Mouse (Mus musculus) heart, embryonic 14.5 days (tissue): ENCODE results near the gene Atrnl1. TPM values are rescaled to one million over a fixed set of nuclear protein-coding genes. Genes with fewer than 3 reads are reported as not detected.
A peak's percentile ranks its signal among the peaks of the same experiment; 100 is the strongest.

ENCODE experiments used
- ATAC-seq: fragments of 200-750 bp; cut with Nextera tagmentation; 2 replicates; pipeline ENCODE4 v1.8.0; 2017; ENCODE audit warnings: low read depth, moderate TSS enrichment; ENCODE audit not compliant: insufficient number of reproducible peaks, insufficient read depth, low FRiP score
- H3K27ac ChIP-seq, 2 experiments: fragments of 200-500 bp in 1 of 2; fragments of 300-500 bp in 1 of 2; sonication (generic) in 1 of 2; replicated peaks in 1 of 2; 2 replicates each; pipeline ENCODE4 v1.5.1; 2012 to 2014; ENCODE audit warnings: low read depth in 2 of 2, low read length in 2 of 2, control low read depth in 1 of 2, mild to moderate bottlenecking in 1 of 2, mixed read lengths in 1 of 2; ENCODE audit not compliant: control insufficient read depth in 1 of 2, insufficient read depth in 1 of 2
- H3K27me3 ChIP-seq: fragments of 300-500 bp; sonication (generic); 2 replicates; pipeline ENCODE4 v1.6.1; 2014; ENCODE audit warnings: mild to moderate bottlenecking, low read length, control low read depth; ENCODE audit not compliant: control insufficient read depth, insufficient read depth
- H3K36me3 ChIP-seq: fragments of 300-500 bp; sonication (generic); 2 replicates; pipeline ENCODE4 v1.6.1; 2014; ENCODE audit warnings: mild to moderate bottlenecking, control low read depth, low read length, mixed read lengths; ENCODE audit not compliant: control insufficient read depth, insufficient read depth
- H3K4me1 ChIP-seq, 2 experiments: fragments of 200-500 bp in 1 of 2; fragments of 300-500 bp in 1 of 2; sonication (generic) in 1 of 2; 2 replicates each; pipeline ENCODE4 v1.6.1; 2012 to 2014; ENCODE audit warnings: low read length in 2 of 2, control low read depth in 1 of 2, mixed read lengths in 1 of 2; ENCODE audit not compliant: control insufficient read depth in 2 of 2, insufficient read depth in 2 of 2
- H3K4me2 ChIP-seq: fragments of 300-500 bp; sonication (generic); 2 replicates; pipeline ENCODE4 v1.6.1; 2014; ENCODE audit warnings: mild to moderate bottlenecking, low read length
- H3K4me3 ChIP-seq, 2 experiments: fragments of 200-500 bp in 1 of 2; fragments of 300-500 bp in 1 of 2; sonication (generic) in 1 of 2; 2 replicates each; pipeline ENCODE4 v1.5.1; 2012 to 2014; ENCODE audit warnings: low read length in 2 of 2, mild to moderate bottlenecking in 2 of 2, control low read depth in 1 of 2, low read depth in 1 of 2, moderate library complexity in 1 of 2; ENCODE audit not compliant: control insufficient read depth in 1 of 2, insufficient read depth in 1 of 2
- H3K9ac ChIP-seq: fragments of 300-500 bp; sonication (generic); 2 replicates; pipeline ENCODE4 v1.6.1; 2014; ENCODE audit warnings: mild to moderate bottlenecking, low read length
- H3K9me3 ChIP-seq: fragments of 300-500 bp; sonication (generic); 2 replicates; pipeline ENCODE4 v1.6.1; 2016; ENCODE audit warnings: low read length, control low read depth; ENCODE audit not compliant: control insufficient read depth
- WGBS: fragments of 180-500 bp; shearing (Covaris S2); extraction: QIAGEN DNeasy Blood & Tissue Kit; methylation state at CpG from one replicate; pipeline ENCODE4 v1.1.7; 2014; 5-methylcytosine and 5-hydroxymethylcytosine counted together
- polyA plus RNA-seq: library from polyadenylated mRNA; unstranded; fragments of >200 nt; fragmentation: Nextera tagmentation; extraction: Ambion mirVana; gene quantifications from 2 replicates; pipeline ENCODE4 v1.2.1, GENCODE M21; 2014

Gene Atrnl1
- polyA plus RNA-seq, 1 experiment from 2014 or later, result 4.2 TPM

DNA sequence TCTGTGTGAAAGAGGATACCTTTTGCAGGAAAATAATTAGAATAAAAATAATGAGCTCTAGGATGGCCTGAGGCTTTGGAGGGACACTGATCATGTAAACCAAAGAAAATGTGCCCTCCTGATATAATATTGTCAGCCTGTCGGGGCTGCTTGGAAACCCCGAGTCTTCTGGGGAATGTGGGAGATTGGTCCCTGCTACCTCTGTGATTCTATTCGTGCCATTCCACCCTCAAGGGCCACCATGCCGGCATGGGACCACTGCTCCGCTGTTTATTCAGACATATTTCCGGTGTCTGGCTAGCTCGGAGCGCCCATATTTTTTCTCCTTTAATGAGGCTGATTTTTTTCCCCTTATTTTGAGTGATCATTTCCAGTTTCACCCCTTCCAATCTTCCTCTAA lies 11.7 kb upstream of the Atrnl1 start:
- Histone ChIP-seq H3K4me1 (peaks cover 5% of the 10 kb centered on the region in 2 experiments; a peak in 3 of 4 replicates), H3K9me3 (no peaks in the 10 kb centered on the region), H3K27me3 (no peaks in the 10 kb centered on the region), H3K9ac (no peak overlapping the region), H3K36me3 (no peaks in the 10 kb centered on the region), H3K4me2 (no peak overlapping the region), H3K27ac (no peak overlapping the region), H3K4me3 (no peak overlapping the region)
- ATAC-seq, result no peak
- WGBS, result 82% methylated on average over 8 of the region's 8 CpGs

DNA sequence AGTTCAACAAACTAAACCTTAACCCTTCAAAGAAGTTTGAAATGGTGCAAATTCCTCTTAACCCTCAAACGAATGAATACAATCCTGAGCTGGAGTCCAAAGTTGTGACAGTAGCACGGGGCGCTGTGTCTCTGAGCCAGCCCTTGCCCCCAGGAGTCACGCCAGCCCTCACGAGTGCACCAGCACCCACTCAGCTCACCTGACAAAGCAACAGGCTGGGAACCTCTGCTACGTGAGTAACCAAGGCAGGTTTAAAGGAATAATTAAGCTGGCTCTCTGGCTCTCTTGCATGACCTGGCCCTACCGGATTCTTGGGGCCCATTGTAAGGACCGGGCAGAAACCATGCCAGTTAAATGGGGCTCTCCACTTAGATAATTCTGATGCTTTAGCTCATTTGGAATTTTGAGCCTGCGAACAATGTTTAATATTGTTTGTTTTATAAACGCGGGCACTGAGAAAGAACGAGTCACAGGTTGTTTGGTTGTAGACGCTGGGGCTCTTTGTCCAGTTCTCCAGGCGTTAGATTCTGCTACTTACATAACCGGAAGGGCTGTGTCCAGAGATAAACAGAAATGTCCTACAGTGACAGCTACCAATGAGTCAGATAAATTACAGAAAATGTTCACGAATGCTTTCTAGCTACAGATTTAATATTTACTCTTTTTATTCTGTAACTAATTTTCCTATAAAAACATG lies 10.5 kb upstream of the Atrnl1 start:
- ATAC-seq, result no peak
- Histone ChIP-seq H3K4me1 (peaks cover 5% of the 10 kb centered on the region in 2 experiments; a peak in 3 of 4 replicates), H3K27ac (no peak overlapping the region), H3K4me3 (no peak overlapping the region), H3K9ac (no peak overlapping the region), H3K4me2 (no peak overlapping the region), H3K9me3 (0 out of 2 replicates have a peak, but pooled peaks cover 5% of the 10 kb centered on the region), H3K36me3 (no peaks in the 10 kb centered on the region), H3K27me3 (no peaks in the 10 kb centered on the region)
- WGBS, result 64% methylated on average over 16 of the region's 16 CpGs

DNA sequence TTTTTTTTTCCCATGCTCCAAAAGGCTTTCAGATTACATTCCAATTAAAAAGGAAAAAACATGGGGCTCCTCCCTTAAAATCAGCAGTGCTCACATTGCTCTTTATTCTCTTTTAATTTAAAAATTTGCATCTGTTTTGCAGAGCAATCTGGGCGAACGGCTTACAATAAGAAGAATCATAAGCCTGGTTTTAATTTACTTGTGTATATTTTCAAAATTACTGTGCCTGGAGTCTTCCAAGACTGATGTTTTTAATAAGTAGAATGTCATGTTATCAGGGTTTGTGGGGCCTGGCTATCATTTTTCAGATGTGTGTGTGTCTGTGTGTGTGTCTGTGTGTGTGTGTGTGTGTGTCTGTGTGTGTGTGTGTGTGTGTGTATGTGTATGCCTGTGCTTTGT lies 9.9 kb upstream of the Atrnl1 start:
- WGBS, result 90% methylated on average over 2 of the region's 2 CpGs

DNA sequence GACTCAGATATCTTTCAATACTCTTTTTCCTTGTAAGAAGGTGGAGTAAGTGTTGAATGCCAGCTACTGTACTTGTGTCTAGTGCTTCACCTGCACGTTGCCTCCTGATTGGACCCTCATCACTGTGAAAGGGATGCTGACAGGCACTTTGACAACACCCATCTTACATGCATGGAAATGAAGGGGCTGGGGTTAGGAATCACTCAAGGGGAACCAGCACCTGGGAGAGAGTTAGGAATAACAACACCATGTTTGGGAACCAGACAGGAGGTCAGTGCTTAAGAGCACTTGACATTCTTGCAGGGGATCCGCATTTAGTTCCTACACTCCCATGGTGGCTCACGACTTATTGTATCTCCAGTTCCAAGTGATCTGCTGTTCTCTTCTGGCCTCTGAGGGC lies 7.2 kb upstream of the Atrnl1 start:
- Histone ChIP-seq H3K36me3 (no peaks in the 10 kb centered on the region), H3K9ac (no peak overlapping the region), H3K27ac (peak overlapping the region; percentile 28 to 37; a peak in 1 of 4 replicates), H3K27me3 (no peaks in the 10 kb centered on the region), H3K4me2 (no peak overlapping the region), H3K4me1 (peaks cover 3 to 5% of the 10 kb centered on the region in 2 experiments; a peak in 3 of 4 replicates), H3K4me3 (no peak overlapping the region), H3K9me3 (0 out of 2 replicates have a peak, but pooled peaks cover 5% of the 10 kb centered on the region)
- 0 out of 2 replicates have a peak, but pooled peaks have one; percentile 21 for ATAC-seq
- WGBS, result 24% methylated on average over 3 of the region's 3 CpGs

More for the DNA sequence above, 9.9 kb upstream of the Atrnl1 start:
- Histone ChIP-seq H3K4me3 (no peak overlapping the region), H3K4me1 (peaks cover 5% of the 10 kb centered on the region in 2 experiments; a peak in 3 of 4 replicates), H3K36me3 (no peaks in the 10 kb centered on the region), H3K27me3 (no peaks in the 10 kb centered on the region), H3K9me3 (0 out of 2 replicates have a peak, but pooled peaks cover 5% of the 10 kb centered on the region), H3K9ac (no peak overlapping the region), H3K4me2 (no peak overlapping the region), H3K27ac (no peak overlapping the region)
- ATAC-seq, result no peak

DNA sequence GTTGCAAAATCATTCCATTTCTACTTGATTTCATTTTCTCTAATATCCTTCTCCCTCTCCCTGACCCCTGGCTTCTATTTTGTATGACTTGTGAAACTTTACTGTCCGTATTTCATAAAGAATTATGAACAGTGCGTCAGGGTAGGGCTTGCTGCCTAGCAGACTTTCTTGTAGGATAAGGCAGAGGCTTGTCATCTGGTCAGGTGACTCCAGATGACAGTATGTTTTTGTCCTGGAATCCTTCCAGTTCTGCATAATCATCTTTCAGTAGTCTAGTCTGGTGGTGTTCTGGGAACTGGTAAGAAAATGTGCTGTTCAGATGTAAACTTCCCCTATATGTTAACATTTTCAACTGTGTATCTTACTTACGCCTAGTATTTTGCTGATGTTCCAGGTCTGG lies 4.9 kb upstream of the Atrnl1 start:
- Histone ChIP-seq H3K4me1 (peaks cover 0 to 5% of the 10 kb centered on the region in 2 experiments; a peak in 2 of 4 replicates), H3K36me3 (no peaks in the 10 kb centered on the region), H3K9me3 (0 out of 2 replicates have a peak, but pooled peaks cover 5% of the 10 kb centered on the region), H3K4me2 (no peak overlapping the region), H3K27ac (no peak overlapping the region), H3K9ac (no peak overlapping the region), H3K4me3 (no peak overlapping the region), H3K27me3 (no peaks in the 10 kb centered on the region)
- ATAC-seq, result no peak
- 87% methylated on average over 3 of the region's 3 CpGs for WGBS

DNA sequence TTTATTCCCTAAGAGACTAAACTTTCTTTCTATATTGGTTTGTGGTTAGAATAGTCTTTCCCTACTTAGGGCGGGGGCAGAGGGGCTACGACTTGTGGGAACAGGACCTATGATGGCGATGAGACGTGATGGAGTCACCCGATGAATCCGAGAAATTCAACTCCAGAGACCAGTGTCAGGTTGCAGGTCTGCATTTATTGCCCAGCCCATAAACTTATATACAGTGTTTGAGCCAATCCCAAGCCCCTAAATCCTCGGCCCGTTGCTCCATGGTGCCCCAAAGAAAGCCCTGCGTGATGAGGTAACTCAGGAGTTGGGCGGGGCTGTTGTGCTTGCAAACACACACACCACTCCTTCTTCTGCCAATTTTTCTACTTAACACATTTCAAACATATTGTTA lies 4.5 kb upstream of the Atrnl1 start:
- no peaks in the 10 kb centered on the region for H3K27me3 ChIP-seq
- H3K4me1 ChIP-seq, result peaks cover 0 to 5% of the 10 kb centered on the region in 2 experiments; a peak in 2 of 4 replicates
- WGBS, result 91% methylated on average over 10 of the region's 10 CpGs
- no peak overlapping the region for H3K27ac ChIP-seq
- no peak overlapping the region for H3K4me3 ChIP-seq
- 0 out of 2 replicates have a peak, but pooled peaks cover 5% of the 10 kb centered on the region for H3K9me3 ChIP-seq
- no peak overlapping the region for H3K9ac ChIP-seq
- no peak overlapping the region for H3K4me2 ChIP-seq
- no peak for ATAC-seq
- no peaks in the 10 kb centered on the region for H3K36me3 ChIP-seq

DNA sequence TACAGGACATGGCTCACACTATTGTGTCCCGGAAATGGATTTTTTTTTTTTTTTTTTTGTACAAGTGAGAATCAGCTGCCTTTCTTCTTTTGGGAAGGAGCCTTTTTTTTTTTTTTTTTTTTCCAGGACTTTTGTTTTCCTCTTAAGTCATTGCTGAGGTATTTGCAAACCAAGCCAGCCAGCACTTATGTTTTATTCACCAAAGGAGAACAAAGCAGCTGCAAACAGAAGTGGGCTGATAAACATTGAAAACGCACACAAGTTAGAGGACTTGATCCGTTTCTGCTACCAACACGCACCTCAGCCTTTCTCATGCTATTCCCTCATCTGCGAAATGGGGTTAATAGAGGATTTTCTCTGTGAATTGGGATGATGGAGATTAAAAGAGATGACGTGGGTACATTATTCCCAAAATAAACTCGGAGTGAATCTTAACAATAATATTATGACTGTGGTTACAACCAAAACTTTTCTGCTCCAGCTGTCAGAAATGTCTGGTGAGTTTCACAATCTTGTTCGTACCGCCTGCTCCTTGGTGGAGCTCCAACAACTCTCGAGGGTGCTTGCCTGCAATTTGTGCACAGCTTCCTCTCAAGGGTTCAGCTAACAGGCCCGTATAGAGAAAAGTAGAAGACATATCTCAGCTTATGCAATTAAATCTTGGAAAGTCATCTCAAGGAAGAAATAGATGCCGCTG lies 1.3 kb upstream of the Atrnl1 start:
- 15% methylated on average over 12 of the region's 12 CpGs for WGBS
- Histone ChIP-seq H3K4me3 (peak overlapping the region; percentile 93 to 94), H3K9me3 (0 out of 2 replicates have a peak, but pooled peaks cover 4% of the 10 kb centered on the region), H3K4me1 (peaks cover 0 to 5% of the 10 kb centered on the region in 2 experiments; a peak in 2 of 4 replicates), H3K9ac (peak overlapping the region; percentile 92), H3K36me3 (no peaks in the 10 kb centered on the region), H3K27ac (peak overlapping the region; percentile 94 to 97), H3K27me3 (no peaks in the 10 kb centered on the region), H3K4me2 (peak overlapping the region; percentile 79)
- ATAC-seq, result no peak
